In genomic region chr1:93123179-93123854, GRCm38 (mm10) we compare ENCODE assay signal across 31 mouse cellular contexts. TPM values are rescaled to one million over a fixed set of nuclear protein-coding genes. Genes with fewer than 3 reads are reported as not detected.
A peak's percentile ranks its signal among the peaks of the same experiment; 100 is the strongest.
DNase-seq lines count a peak whose midpoint lies in the region; ATAC-seq and TF ChIP-seq lines count a peak whose summit lies in the region.
"Had no signal": no experiment of that assay in that cellular context is flagged by ENCODE, and none has a peak within 500 bp of the region (broad histone marks: within the 10 kb centered on the region; RNA-seq: fewer than 3 reads in every experiment).

No protein-coding gene starts in this region.

- no peak overlapping the region for H3K4me2 ChIP-seq in lung, embryonic 15.5 days
- no peak overlapping the region for H3K4me2 ChIP-seq in embryonic facial prominence, embryonic 15.5 days (replicated peaks)
- no peak overlapping the region for H3K4me2 ChIP-seq in liver, postnatal 0 days (ENCODE audit: low read depth, low read length)
- no peak overlapping the region for H3K4me2 ChIP-seq in neural tube, embryonic 15.5 days
- H3K4me2 ChIP-seq: forebrain, embryonic 13.5 days; heart, embryonic 12.5 days; midbrain, embryonic 12.5 days had no signal

- no peak overlapping the region for H3K4me3 ChIP-seq in lung, embryonic 15.5 days
- H3K4me3 ChIP-seq in embryonic facial prominence, embryonic 15.5 days (replicated peaks), result no peak overlapping the region
- no peak overlapping the region for H3K4me3 ChIP-seq in liver, postnatal 0 days (ENCODE audit: low read depth, low read length)
- H3K4me3 ChIP-seq in neural tube, embryonic 15.5 days (replicated peaks), result no peak overlapping the region
- H3K4me3 ChIP-seq: forebrain, embryonic 13.5 days; heart, embryonic 12.5 days; layer of hippocampus, adult 2 months; midbrain, embryonic 12.5 days had no signal

- ATAC-seq in lung, embryonic 15.5 days (ENCODE audit: borderline replicate concordance, extremely low read depth, low FRiP score, low TSS enrichment), result 0 out of 2 replicates have a peak, but pooled peaks have one; percentile 8
- ATAC-seq in embryonic facial prominence, embryonic 15.5 days (ENCODE audit: insufficient number of reproducible peaks, low FRiP score, low TSS enrichment, low read depth), result peak; percentile 70; the same call in 1 of the 2 replicates
- peak; percentile 81 for ATAC-seq in liver, postnatal 0 days
- ATAC-seq in neural tube, embryonic 15.5 days (ENCODE audit: low FRiP score), result no peak
- no peak for ATAC-seq in CD4-positive, CD25-positive, alpha-beta regulatory T cell, adult 4 months
- ATAC-seq: forebrain, embryonic 13.5 days; hindbrain, postnatal 0 days; intestine, embryonic 16.5 days had no signal

- H3K4me1 ChIP-seq in lung, embryonic 15.5 days, result 0 out of 2 replicates have a peak, but pooled peaks cover 6% of the 10 kb centered on the region
- H3K4me1 ChIP-seq in embryonic facial prominence, embryonic 15.5 days, result 0 out of 2 replicates have a peak, but pooled peaks cover 10% of the 10 kb centered on the region
- H3K4me1 ChIP-seq in liver, postnatal 0 days (ENCODE audit: insufficient read depth), result peaks cover 18% of the 10 kb centered on the region
- no peaks in the 10 kb centered on the region for H3K4me1 ChIP-seq in neural tube, embryonic 15.5 days
- H3K4me1 ChIP-seq: forebrain, embryonic 13.5 days; heart, embryonic 12.5 days had no signal

- H3K9ac ChIP-seq in lung, embryonic 15.5 days, result no peak overlapping the region
- no peak overlapping the region for H3K9ac ChIP-seq in embryonic facial prominence, embryonic 15.5 days
- H3K9ac ChIP-seq in liver, postnatal 0 days (replicated peaks), result no peak overlapping the region
- H3K9ac ChIP-seq in neural tube, embryonic 15.5 days (replicated peaks), result no peak overlapping the region
- H3K9ac ChIP-seq: forebrain, embryonic 13.5 days; heart, embryonic 12.5 days; liver, embryonic 14.5 days; midbrain, embryonic 12.5 days had no signal

- DNase-seq in heart, adult 11 months, result peak; percentile 29
- DNase-seq in heart, postnatal 4 days, result no peak
- DNase-seq in lung, postnatal 14 days, result no peak
- peak; percentile 60 for DNase-seq in liver, postnatal 0 days
- DNase-seq: cerebellum, adult 9-11 months; gastrocnemius, postnatal 10 days; heart, postnatal 10 days; kidney, adult 9 months; kidney, postnatal 25 days; thymus, adult 18-20 months; thymus, postnatal 36 days had no signal

- TF ChIP-seq CTCF in liver, postnatal 0 days (IDR thresholded peaks at IDR 0.05; ENCODE audit: low read depth), result no peak

- no peaks in the 10 kb centered on the region for H3K9me3 ChIP-seq in lung, embryonic 15.5 days
- H3K9me3 ChIP-seq in embryonic facial prominence, embryonic 15.5 days (replicated peaks), result no peaks in the 10 kb centered on the region
- H3K9me3 ChIP-seq in liver, postnatal 0 days (ENCODE audit: low read length), result no peaks in the 10 kb centered on the region
- no peaks in the 10 kb centered on the region for H3K9me3 ChIP-seq in neural tube, embryonic 15.5 days (replicated peaks)
- H3K9me3 ChIP-seq: forebrain, embryonic 13.5 days; heart, embryonic 12.5 days; midbrain, embryonic 12.5 days had no signal

- H3K27me3 ChIP-seq in lung, embryonic 15.5 days, result no peaks in the 10 kb centered on the region
- no peaks in the 10 kb centered on the region for H3K27me3 ChIP-seq in embryonic facial prominence, embryonic 15.5 days
- H3K27me3 ChIP-seq in liver, postnatal 0 days (ENCODE audit: insufficient read depth, low read length), result no peaks in the 10 kb centered on the region
- H3K27me3 ChIP-seq in neural tube, embryonic 15.5 days (replicated peaks), result no peaks in the 10 kb centered on the region
- H3K27me3 ChIP-seq: forebrain, embryonic 13.5 days; midbrain, embryonic 12.5 days had no signal

- no peak overlapping the region for H3K27ac ChIP-seq in lung, embryonic 15.5 days
- H3K27ac ChIP-seq in embryonic facial prominence, embryonic 15.5 days (replicated peaks), result peak overlapping the region; percentile 80
- H3K27ac ChIP-seq in liver, postnatal 0 days (ENCODE audit: low read depth), result peak overlapping the region; percentile 25; the same call in 1 of the 2 replicates
- H3K27ac ChIP-seq in neural tube, embryonic 15.5 days (replicated peaks), result no peak overlapping the region
- H3K27ac ChIP-seq: forebrain, embryonic 13.5 days; hindbrain, postnatal 0 days; layer of hippocampus, adult 2 months; liver, embryonic 14.5 days; midbrain, embryonic 12.5 days had no signal

- no peak for TF ChIP-seq EP300 in liver, postnatal 0 days (IDR thresholded peaks at IDR 0.05; ENCODE audit: low read depth)

- 59% methylated on average over 11 of the region's 11 CpGs for WGBS in lung, embryonic 15.5 days
- 43% methylated on average over 11 of the region's 11 CpGs for WGBS in embryonic facial prominence, embryonic 15.5 days
- 61% methylated on average over 11 of the region's 11 CpGs for WGBS in liver, postnatal 0 days (ENCODE audit: insufficient replicate concordance)
- WGBS in neural tube, embryonic 15.5 days, result 84% methylated on average over 11 of the region's 11 CpGs

- no peaks in the 10 kb centered on the region for H3K36me3 ChIP-seq in lung, embryonic 15.5 days
- no peaks in the 10 kb centered on the region for H3K36me3 ChIP-seq in embryonic facial prominence, embryonic 15.5 days
- H3K36me3 ChIP-seq in liver, postnatal 0 days (replicated peaks; ENCODE audit: insufficient read depth, low read length), result no peaks in the 10 kb centered on the region
- H3K36me3 ChIP-seq in neural tube, embryonic 15.5 days, result no peaks in the 10 kb centered on the region
- H3K36me3 ChIP-seq: heart, embryonic 12.5 days; midbrain, embryonic 12.5 days had no signal

RNA-seq across cellular contexts. Expression of gene Agxt, which starts 11.7 kb away (rescaled TPM):
- total RNA-seq in heart, postnatal 4 days (2021), result not detected
- not detected in 2 replicates for polyA plus RNA-seq in lung, embryonic 15.5 days (2015; fragmentation: Nextera tagmentation; extraction: Ambion mirVana)
- 0.11 TPM in 1 of 2 replicates, not detected in the other for polyA plus RNA-seq in embryonic facial prominence, embryonic 15.5 days (2015; fragmentation: Nextera tagmentation; extraction: Ambion mirVana)
- polyA plus RNA-seq in liver, postnatal 0 days (2015; fragmentation: Nextera tagmentation; extraction: Ambion mirVana), result 443 and 456 TPM in 2 replicates
- not detected in 2 replicates for polyA plus RNA-seq in neural tube, embryonic 15.5 days (2015; fragmentation: Nextera tagmentation; extraction: Ambion mirVana)
- not detected for polyA plus RNA-seq in CD4-positive, CD25-positive, alpha-beta regulatory T cell, adult 4 months (2017; shearing (Covaris generic))
- total RNA-seq: adrenal gland, adult 18-20 months; adrenal gland, postnatal 36 days; common myeloid progenitor, adult 5-6 weeks; heart, adult 18-20 months; heart, postnatal 10 days; hindbrain, postnatal 0 days; layer of hippocampus, adult 2 months; layer of hippocampus, postnatal 25 days; left cerebral cortex, postnatal 10 days; monocyte, adult 5-6 weeks had no signal
- polyA plus RNA-seq: forebrain, embryonic 13.5 days; heart, embryonic 12.5 days; hindbrain, embryonic 11.5 days; hindbrain, postnatal 0 days; midbrain, embryonic 12.5 days had no signal

RNA-seq across cellular contexts. Expression of gene Kif1a, which starts 21.6 kb away (rescaled TPM):
- total RNA-seq in heart, postnatal 4 days (2021), result 1 to 10 TPM; 6.2 to 7.5 TPM
- polyA plus RNA-seq in lung, embryonic 15.5 days (2015; fragmentation: Nextera tagmentation; extraction: Ambion mirVana), result 6.5 and 10.8 TPM in 2 replicates
- 26.8 and 32.7 TPM in 2 replicates for polyA plus RNA-seq in embryonic facial prominence, embryonic 15.5 days (2015; fragmentation: Nextera tagmentation; extraction: Ambion mirVana)
- 0.17 and 0.28 TPM in 2 replicates for polyA plus RNA-seq in liver, postnatal 0 days (2015; fragmentation: Nextera tagmentation; extraction: Ambion mirVana)
- polyA plus RNA-seq in neural tube, embryonic 15.5 days (2015; fragmentation: Nextera tagmentation; extraction: Ambion mirVana), result 433 and 485 TPM in 2 replicates
- not detected for polyA plus RNA-seq in CD4-positive, CD25-positive, alpha-beta regulatory T cell, adult 4 months (2017; shearing (Covaris generic))
- total RNA-seq: common myeloid progenitor, adult 5-6 weeks; monocyte, adult 5-6 weeks had no signal

RNA-seq across cellular contexts. Expression of gene 2310007B03Rik, which starts 37.4 kb away (rescaled TPM):
- total RNA-seq in heart, postnatal 4 days (2021), result not detected
- polyA plus RNA-seq in lung, embryonic 15.5 days (2015; fragmentation: Nextera tagmentation; extraction: Ambion mirVana), result 14.1 and 16.7 TPM in 2 replicates
- 18.3 and 21.8 TPM in 2 replicates for polyA plus RNA-seq in embryonic facial prominence, embryonic 15.5 days (2015; fragmentation: Nextera tagmentation; extraction: Ambion mirVana)
- polyA plus RNA-seq in liver, postnatal 0 days (2015; fragmentation: Nextera tagmentation; extraction: Ambion mirVana), result 0.51 and 0.99 TPM in 2 replicates
- polyA plus RNA-seq in neural tube, embryonic 15.5 days (2015; fragmentation: Nextera tagmentation; extraction: Ambion mirVana), result 0.10 and 0.75 TPM in 2 replicates
- not detected for polyA plus RNA-seq in CD4-positive, CD25-positive, alpha-beta regulatory T cell, adult 4 months (2017; shearing (Covaris generic))
- total RNA-seq: adrenal gland, adult 18-20 months; adrenal gland, postnatal 36 days; common myeloid progenitor, adult 5-6 weeks; gastrocnemius, postnatal 10 days; heart, postnatal 10 days; layer of hippocampus, adult 2 months; layer of hippocampus, postnatal 25 days; left cerebral cortex, postnatal 10 days; monocyte, adult 5-6 weeks had no signal
- polyA plus RNA-seq: heart, embryonic 12.5 days had no signal

RNA-seq across cellular contexts. Expression of gene Crocc2, which starts 45.2 kb away (rescaled TPM):
- total RNA-seq in heart, postnatal 4 days (2021), result under 1 TPM; 0.45 to 0.48 TPM
- 3.2 and 3.7 TPM in 2 replicates for polyA plus RNA-seq in lung, embryonic 15.5 days (2015; fragmentation: Nextera tagmentation; extraction: Ambion mirVana)
- 2.8 and 5.8 TPM in 2 replicates for polyA plus RNA-seq in embryonic facial prominence, embryonic 15.5 days (2015; fragmentation: Nextera tagmentation; extraction: Ambion mirVana)
- polyA plus RNA-seq in liver, postnatal 0 days (2015; fragmentation: Nextera tagmentation; extraction: Ambion mirVana), result not detected in 2 replicates
- 0.23 and 0.32 TPM in 2 replicates for polyA plus RNA-seq in neural tube, embryonic 15.5 days (2015; fragmentation: Nextera tagmentation; extraction: Ambion mirVana)
- not detected for polyA plus RNA-seq in CD4-positive, CD25-positive, alpha-beta regulatory T cell, adult 4 months (2017; shearing (Covaris generic))
- total RNA-seq: common myeloid progenitor, adult 5-6 weeks; monocyte, adult 5-6 weeks had no signal
- polyA plus RNA-seq: small intestine, adult 2 months had no signal

Comparison
In these comparisons a context has a peak if more than half of its experiments do, and no peak if none do; other contexts are left out.
1. DNase-seq: peak in heart, adult 11 months (single experiment) and liver, postnatal 0 days (single experiment); none in heart, postnatal 4 days (single experiment) and lung, postnatal 14 days (single experiment).
2. ATAC-seq: peak in lung, embryonic 15.5 days (single experiment), embryonic facial prominence, embryonic 15.5 days (single experiment) and liver, postnatal 0 days (single experiment); none in neural tube, embryonic 15.5 days (single experiment) and CD4-positive, CD25-positive, alpha-beta regulatory T cell, adult 4 months (single experiment).
3. H3K27ac ChIP-seq: peak in embryonic facial prominence, embryonic 15.5 days (single experiment) and liver, postnatal 0 days (single experiment); none in lung, embryonic 15.5 days (single experiment) and neural tube, embryonic 15.5 days (single experiment).
4. RNA of gene Agxt, which starts 11.7 kb away (polyA plus RNA-seq): 443 to 456 TPM in liver, postnatal 0 days; not detected in lung, embryonic 15.5 days, 0.11 TPM in embryonic facial prominence, embryonic 15.5 days, not detected in neural tube, embryonic 15.5 days and not detected in CD4-positive, CD25-positive, alpha-beta regulatory T cell, adult 4 months; every median in the first group is over 100 times any median in the second.
5. RNA of gene Kif1a, which starts 21.6 kb away (polyA plus RNA-seq): 433 to 485 TPM in neural tube, embryonic 15.5 days; 26.8 to 32.7 TPM in embryonic facial prominence, embryonic 15.5 days, 6.5 to 10.8 TPM in lung, embryonic 15.5 days, 0.17 to 0.28 TPM in liver, postnatal 0 days and not detected in CD4-positive, CD25-positive, alpha-beta regulatory T cell, adult 4 months; every median in the first group is over 10 times any median in the second.